ENCODE assay signal across 13 mouse cellular contexts in the genomic region with DNA sequence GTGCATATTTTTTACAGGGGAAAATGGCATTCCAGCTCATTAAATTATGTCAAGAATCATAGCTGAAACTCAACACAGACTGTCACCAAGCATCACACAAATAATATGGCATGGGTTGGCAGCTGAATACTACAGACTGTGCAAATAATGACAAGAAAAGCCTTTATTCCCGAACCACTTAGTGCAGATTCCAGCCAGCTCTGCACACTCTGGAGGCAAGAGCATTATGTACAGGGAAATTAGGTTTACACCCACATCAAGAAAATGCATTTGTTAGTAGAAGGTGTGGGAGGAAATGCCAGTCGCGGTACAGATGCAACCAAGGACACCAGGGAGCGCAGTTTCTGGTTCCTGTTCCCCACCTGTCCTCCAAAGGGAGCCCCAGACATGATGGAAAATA.
DNase-seq lines count a peak whose midpoint lies in the region; ATAC-seq lines count a peak whose summit lies in the region.
"Had no signal": no experiment of that assay in that cellular context is flagged by ENCODE, and none has a peak within 500 bp of the region (broad histone marks: within the 10 kb centered on the region; RNA-seq: fewer than 3 reads in every experiment).

No protein-coding gene starts in this region.

- intact Hi-C loops in left cerebral cortex, postnatal 14 days (cut with DNase I) = no loop called here
- intact Hi-C loops in heart, postnatal 36 days (cut with DNase I) = no loop called here

- ATAC-seq in midbrain, embryonic 13.5 days = peak; percentile 82
- ATAC-seq in midbrain, embryonic 11.5 days (ENCODE audit: low FRiP score) = no peak
- ATAC-seq in hindbrain, embryonic 16.5 days = peak; percentile 60; the same call in 1 of the 2 replicates
- no peak for ATAC-seq in erythroblast, adult 5-6 weeks (replicated peaks; ENCODE audit: low FRiP score, poor library complexity, severe bottlenecking)
- ATAC-seq: intestine, postnatal 0 days had no signal

- no peaks in the 10 kb centered on the region for H3K27me3 ChIP-seq in midbrain, embryonic 13.5 days
- no peaks in the 10 kb centered on the region for H3K27me3 ChIP-seq in midbrain, embryonic 11.5 days (ENCODE audit: control insufficient read depth, insufficient read depth, low read length)
- H3K27me3 ChIP-seq in hindbrain, embryonic 16.5 days (replicated peaks; ENCODE audit: control insufficient read depth, insufficient read depth, low read length) = no peaks in the 10 kb centered on the region
- H3K27me3 ChIP-seq: CH12.LX; limb, embryonic 13.5 days; lung, embryonic 15.5 days had no signal

- peak overlapping the region; percentile 30; the same call in 1 of the 2 replicates for H3K27ac ChIP-seq in midbrain, embryonic 13.5 days
- H3K27ac ChIP-seq in midbrain, embryonic 11.5 days (ENCODE audit: low read depth, low read length) = no peak overlapping the region
- H3K27ac ChIP-seq in hindbrain, embryonic 16.5 days (ENCODE audit: low read depth, low read length) = no peak overlapping the region
- H3K27ac ChIP-seq: limb, embryonic 13.5 days; lung, embryonic 15.5 days; stomach, postnatal 0 days had no signal

- H3K9ac ChIP-seq in midbrain, embryonic 13.5 days (replicated peaks) = no peak overlapping the region
- H3K9ac ChIP-seq in midbrain, embryonic 11.5 days (ENCODE audit: low read length) = no peak overlapping the region
- H3K9ac ChIP-seq in hindbrain, embryonic 16.5 days (ENCODE audit: low read depth, low read length) = no peak overlapping the region
- H3K9ac ChIP-seq: limb, embryonic 13.5 days; lung, embryonic 15.5 days had no signal

- H3K4me2 ChIP-seq in midbrain, embryonic 13.5 days (replicated peaks) = no peak overlapping the region
- no peak overlapping the region for H3K4me2 ChIP-seq in midbrain, embryonic 11.5 days
- H3K4me2 ChIP-seq in hindbrain, embryonic 16.5 days (ENCODE audit: low read length) = no peak overlapping the region
- H3K4me2 ChIP-seq: limb, embryonic 13.5 days; lung, embryonic 15.5 days had no signal

- no peaks in the 10 kb centered on the region for H3K9me3 ChIP-seq in midbrain, embryonic 13.5 days
- H3K9me3 ChIP-seq in midbrain, embryonic 11.5 days (ENCODE audit: control insufficient read depth, low read length) = no peaks in the 10 kb centered on the region
- no peaks in the 10 kb centered on the region for H3K9me3 ChIP-seq in hindbrain, embryonic 16.5 days (ENCODE audit: control insufficient read depth, low read length)
- H3K9me3 ChIP-seq: limb, embryonic 13.5 days; lung, embryonic 15.5 days had no signal

- H3K36me3 ChIP-seq in midbrain, embryonic 13.5 days = no peaks in the 10 kb centered on the region
- H3K36me3 ChIP-seq in midbrain, embryonic 11.5 days (ENCODE audit: control insufficient read depth, insufficient read depth, low read length) = no peaks in the 10 kb centered on the region
- H3K36me3 ChIP-seq in hindbrain, embryonic 16.5 days (ENCODE audit: control insufficient read depth, insufficient read depth, low read length) = no peaks in the 10 kb centered on the region
- H3K36me3 ChIP-seq: limb, embryonic 13.5 days; lung, embryonic 15.5 days had no signal

- no peak for DNase-seq in midbrain, embryonic 11.5 days (ENCODE audit: low spot score, missing footprints)
- DNase-seq in left cerebral cortex, postnatal 14 days (ENCODE audit: low spot score in 2 of 2) = peak; percentile 37 to 74
- peak; percentile 74 for DNase-seq in telencephalon, adult 2 months (ENCODE audit: low read depth, low spot score)
- no peak for DNase-seq in heart, postnatal 36 days
- DNase-seq in heart, adult 18-20 months = no peak

- no peak overlapping the region for H3K4me3 ChIP-seq in midbrain, embryonic 13.5 days (replicated peaks)
- H3K4me3 ChIP-seq in midbrain, embryonic 11.5 days (ENCODE audit: low read depth, low read length) = no peak overlapping the region
- H3K4me3 ChIP-seq in hindbrain, embryonic 16.5 days (ENCODE audit: low read length) = no peak overlapping the region
- H3K4me3 ChIP-seq: limb, embryonic 13.5 days; lung, embryonic 15.5 days had no signal

- 59% methylated on average over 4 of the region's 4 CpGs for WGBS in midbrain, embryonic 13.5 days
- WGBS in midbrain, embryonic 11.5 days = 77% methylated on average over 4 of the region's 4 CpGs
- WGBS in hindbrain, embryonic 16.5 days = 52% methylated on average over 4 of the region's 4 CpGs

- peaks cover 11% of the 10 kb centered on the region for H3K4me1 ChIP-seq in midbrain, embryonic 13.5 days (replicated peaks)
- H3K4me1 ChIP-seq in midbrain, embryonic 11.5 days (ENCODE audit: control insufficient read depth, insufficient read depth, low read length) = 0 out of 2 replicates have a peak, but pooled peaks cover 3% of the 10 kb centered on the region
- peaks cover 4% of the 10 kb centered on the region; the same call in 1 of the 2 replicates for H3K4me1 ChIP-seq in hindbrain, embryonic 16.5 days (ENCODE audit: control insufficient read depth, insufficient read depth, low read depth, low read length)
- H3K4me1 ChIP-seq: limb, embryonic 13.5 days; lung, embryonic 15.5 days had no signal

Comparison
In these comparisons a context has a peak if more than half of its experiments do, and no peak if none do; other contexts are left out.
1. ATAC-seq: peak in midbrain, embryonic 13.5 days (single experiment) and hindbrain, embryonic 16.5 days (single experiment); none in midbrain, embryonic 11.5 days (single experiment) and erythroblast, adult 5-6 weeks (single experiment).
2. DNase-seq: peak in left cerebral cortex, postnatal 14 days (2 of 2) and telencephalon, adult 2 months (single experiment); none in midbrain, embryonic 11.5 days (single experiment), heart, postnatal 36 days (0 of 2) and heart, adult 18-20 months (0 of 2).